Mouse (Mus musculus): Measurements from ENCODE around the gene Kirrel3.

Gene Kirrel3

DNA sequence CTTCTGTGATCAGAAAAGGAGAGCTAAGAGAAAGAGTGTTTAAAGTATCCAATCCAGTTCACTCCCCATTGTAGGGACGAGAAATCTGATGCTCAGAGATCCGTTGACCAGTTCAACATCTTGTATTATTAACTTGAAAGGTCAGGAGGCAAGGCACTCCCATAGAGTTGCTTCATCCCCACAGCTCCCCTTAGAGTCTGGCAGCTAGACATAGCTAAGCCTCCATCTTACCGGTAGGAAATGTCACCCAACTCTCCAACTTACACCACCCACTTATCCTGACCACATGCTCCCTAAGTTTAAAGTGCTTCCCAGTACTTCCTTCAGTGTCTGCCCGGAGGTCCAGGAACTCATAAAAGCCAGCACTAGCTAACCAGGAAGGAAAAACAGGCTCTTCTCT, 202.7 kb downstream of the Kirrel3 start:
- DNase-seq (ENCODE audit: low spot score in 2 of 2), result no peak

DNA sequence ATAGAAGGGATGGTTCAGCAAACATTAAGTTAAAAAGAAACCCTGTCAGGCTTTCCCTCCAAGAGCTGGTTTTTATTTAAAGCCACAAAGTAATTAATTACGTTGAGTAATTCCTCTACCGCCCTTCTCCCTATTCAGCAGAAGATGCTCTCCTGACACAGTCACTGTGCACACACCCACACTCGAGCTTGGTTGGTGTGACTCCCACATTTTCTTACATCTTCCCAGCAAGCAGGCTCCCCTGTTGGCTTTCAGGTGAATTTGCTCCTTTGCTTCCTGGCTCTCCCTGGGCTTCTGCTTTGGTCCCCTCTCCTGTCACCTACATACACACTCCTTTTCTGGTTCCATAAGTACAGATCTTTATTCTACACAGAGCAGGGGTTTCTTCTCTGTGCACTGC, 203.7 kb downstream of the Kirrel3 start:
- no peak for DNase-seq (ENCODE audit: low spot score in 2 of 2)

GRCm38 (mm10) chr9:34695646-34696045, 210.0 kb downstream of the Kirrel3 start:
- DNase-seq (ENCODE audit: low spot score in 2 of 2), result no peak

GRCm38 (mm10) chr9:34703547-34704300, 218.0 kb downstream of the Kirrel3 start:
- DNase-seq (ENCODE audit: low spot score in 2 of 2), result no peak

GRCm38 (mm10) chr9:34704357-34704756, 218.7 kb downstream of the Kirrel3 start:
- DNase-seq (ENCODE audit: low spot score in 2 of 2), result no peak

DNA sequence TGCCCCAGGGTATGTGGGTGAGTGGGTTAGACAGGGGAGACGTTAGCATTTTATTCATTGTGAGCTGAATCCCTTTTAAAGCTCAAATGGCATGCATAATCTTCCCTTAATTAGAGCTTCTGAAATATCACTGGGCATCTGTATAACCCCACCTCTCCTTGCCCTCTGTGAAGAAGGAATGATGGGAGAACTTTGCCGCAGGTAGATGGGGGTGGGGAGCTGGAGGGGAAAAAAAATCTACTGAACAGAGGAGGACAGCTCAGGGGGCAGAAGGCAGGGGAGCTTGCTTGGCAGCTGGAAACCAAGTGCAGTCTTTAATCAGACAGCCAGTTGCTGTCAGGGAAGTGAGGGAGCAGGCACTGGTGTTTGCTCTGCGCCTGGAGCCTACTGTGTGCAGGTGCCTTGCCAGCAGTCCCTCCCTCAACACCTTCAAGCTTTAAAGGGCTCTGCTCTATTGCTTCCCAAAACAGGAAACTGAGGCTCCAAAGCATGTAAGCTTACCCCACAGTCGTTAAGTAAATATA, 220.7 kb downstream of the Kirrel3 start:
- DNase-seq (ENCODE audit: low spot score in 2 of 2), result no peak

DNA sequence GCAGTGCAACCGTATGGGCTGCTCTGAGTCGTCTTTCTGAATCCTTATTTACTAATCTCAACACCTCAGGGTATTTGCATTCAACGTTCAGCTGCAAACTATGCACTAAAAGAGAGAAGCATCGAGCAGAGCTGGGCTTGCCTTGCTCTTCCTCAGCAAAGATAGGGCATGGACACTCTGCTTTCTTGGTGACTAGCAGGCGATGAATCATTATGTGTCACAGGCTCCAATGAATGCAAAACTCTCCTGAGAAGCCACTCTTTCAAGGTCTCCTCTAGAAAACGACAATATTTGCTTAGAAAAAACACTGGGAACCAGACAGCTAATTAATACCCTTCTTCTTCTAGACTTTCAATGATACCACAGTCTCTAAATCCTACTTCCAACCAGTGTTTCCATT, 223.0 kb downstream of the Kirrel3 start:
- DNase-seq (ENCODE audit: low spot score in 2 of 2), result no peak

DNA sequence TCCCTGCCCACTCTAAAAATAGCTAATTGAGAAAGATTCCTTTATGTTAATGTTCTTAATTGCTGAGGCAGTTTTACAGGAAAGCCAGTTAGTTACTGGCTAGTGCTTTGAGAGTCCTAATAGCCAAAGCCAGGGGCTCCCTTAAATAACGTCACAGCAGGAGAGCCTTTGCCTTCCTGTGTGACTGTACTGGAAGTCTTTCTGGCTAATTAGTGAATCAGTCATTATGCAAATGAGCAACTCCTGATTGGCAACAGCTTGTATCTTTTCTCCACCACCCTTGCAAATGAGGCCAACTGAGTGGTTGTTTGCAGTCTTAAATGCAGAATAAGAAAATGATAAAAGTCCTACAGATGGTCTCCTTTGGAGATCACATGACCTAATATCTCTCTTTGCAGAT, 226.3 kb downstream of the Kirrel3 start:
- no peak for DNase-seq (ENCODE audit: low spot score in 2 of 2)

- no peak for DNase-seq (ENCODE audit: low spot score in 2 of 2)
These were observed 227.3 kb downstream of the Kirrel3 start for GRCm38 (mm10) chr9:34712996-34713395.

GRCm38 (mm10) chr9:34713462-34713926, 227.8 kb downstream of the Kirrel3 start:
- no peak for DNase-seq (ENCODE audit: low spot score in 2 of 2)

GRCm38 (mm10) chr9:34714996-34715619, 229.4 kb downstream of the Kirrel3 start:
- DNase-seq (ENCODE audit: low spot score in 2 of 2), result no peak

- no peak for DNase-seq (ENCODE audit: low spot score in 2 of 2)
These were observed 230.8 kb downstream of the Kirrel3 start for GRCm38 (mm10) chr9:34716476-34716875.

DNA sequence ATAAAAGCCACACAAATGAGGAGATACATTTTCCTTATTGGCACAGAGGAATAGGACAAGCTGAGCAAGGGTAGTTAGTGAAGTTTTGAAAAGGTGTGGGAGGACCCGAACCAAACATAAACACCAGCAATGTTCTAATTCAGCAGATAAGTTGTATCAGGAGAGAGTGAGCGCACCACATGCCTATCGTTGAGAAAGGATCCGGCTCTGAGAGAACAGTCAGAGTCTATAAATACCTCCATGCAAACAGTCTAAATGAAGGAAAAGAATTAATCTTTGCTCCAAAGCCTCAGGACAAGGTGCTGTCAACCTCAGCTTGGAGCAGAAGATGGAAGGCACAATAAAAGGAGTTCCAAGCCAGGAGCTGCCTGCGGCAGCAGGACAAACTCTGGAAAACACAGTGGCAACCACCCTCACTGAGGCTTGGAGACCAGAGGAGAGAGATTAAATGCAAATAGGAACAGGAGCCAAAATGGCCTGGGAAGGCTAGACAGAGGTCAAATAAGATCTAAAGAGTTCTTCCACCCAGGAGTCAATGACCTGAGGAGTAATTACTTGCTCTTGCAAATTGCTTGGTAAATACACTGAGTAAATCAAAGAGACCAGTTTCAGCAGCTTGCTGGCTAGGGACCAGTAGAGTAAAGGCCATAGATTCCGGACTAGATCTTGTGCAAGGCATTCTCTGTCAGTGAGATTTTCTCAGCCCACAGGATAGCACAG, 235.9 kb downstream of the Kirrel3 start:
- DNase-seq (ENCODE audit: low spot score in 2 of 2), result no peak

GRCm38 (mm10) chr9:34722198-34722550, 236.5 kb downstream of the Kirrel3 start:
- no peak for DNase-seq (ENCODE audit: low spot score in 2 of 2)

- DNase-seq (ENCODE audit: low spot score in 2 of 2), result no peak
These were observed 246.8 kb downstream of the Kirrel3 start for GRCm38 (mm10) chr9:34732507-34732906.

- no peak for DNase-seq (ENCODE audit: low spot score in 2 of 2)
These were observed 247.9 kb downstream of the Kirrel3 start for GRCm38 (mm10) chr9:34733579-34733978.

DNA sequence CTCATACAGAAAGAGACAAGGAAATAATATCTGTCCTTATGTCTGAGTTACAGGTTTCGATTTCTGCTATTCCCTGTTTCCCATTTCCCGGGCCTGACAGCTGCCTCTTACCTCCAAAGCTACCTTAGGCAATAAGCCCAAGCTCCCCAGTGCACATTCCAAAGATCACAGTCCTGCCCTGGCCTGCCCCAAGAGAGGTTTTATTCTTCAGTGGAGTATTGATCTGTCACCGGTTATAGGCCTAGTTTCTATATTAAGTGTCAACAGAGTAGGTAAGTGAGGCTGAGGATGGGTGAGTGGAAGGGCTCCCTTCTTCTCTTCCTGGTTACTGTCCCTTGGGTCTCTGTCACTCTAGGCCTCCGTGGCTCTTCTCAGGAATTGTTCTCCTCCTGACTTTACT, 249.3 kb downstream of the Kirrel3 start:
- no peak for DNase-seq (ENCODE audit: low spot score in 2 of 2)

- DNase-seq (ENCODE audit: low spot score in 2 of 2), result no peak
These were observed 253.7 kb downstream of the Kirrel3 start for GRCm38 (mm10) chr9:34739431-34739830.

DNA sequence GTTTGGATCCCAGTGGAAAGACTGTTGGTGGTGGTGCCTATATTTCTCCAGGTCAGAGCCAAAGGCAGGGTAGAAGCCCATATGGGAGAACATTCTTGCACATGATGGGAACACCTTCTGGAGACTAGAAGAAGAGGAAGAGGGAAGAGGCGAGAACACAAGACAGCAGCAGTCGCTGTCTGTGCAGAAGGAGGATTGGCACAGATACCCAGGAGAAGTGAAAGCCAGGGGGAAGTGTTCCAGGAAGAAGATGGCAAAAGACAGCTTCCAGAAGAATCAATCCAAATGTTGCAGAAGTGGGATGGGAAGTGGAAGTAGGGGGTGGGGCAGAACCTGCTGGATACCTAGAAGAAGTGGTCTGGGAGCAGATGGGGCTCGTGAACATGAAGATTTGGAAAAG, 255.1 kb downstream of the Kirrel3 start:
- no peak for DNase-seq (ENCODE audit: low spot score in 2 of 2)

DNA sequence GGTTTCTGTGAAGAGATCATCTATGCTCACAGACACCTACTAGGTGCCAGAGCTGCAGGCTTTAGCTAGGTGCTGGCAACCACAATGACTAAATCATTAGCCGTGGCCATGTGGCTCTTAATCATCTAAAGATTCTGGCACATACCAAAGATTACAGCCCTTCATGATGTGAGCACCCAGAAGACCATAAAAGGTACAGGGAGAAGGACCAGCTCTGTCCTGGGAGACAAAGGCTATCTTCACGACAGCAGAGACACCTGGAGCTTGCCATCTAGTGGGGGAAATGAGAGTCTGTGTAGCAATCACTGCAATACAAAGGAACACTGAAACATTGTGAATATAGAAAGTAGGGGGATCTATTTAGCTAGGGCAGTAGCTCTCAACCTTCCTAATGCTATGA, 262.3 kb downstream of the Kirrel3 start:
- DNase-seq (ENCODE audit: low spot score in 2 of 2), result no peak

GRCm38 (mm10) chr9:34749161-34749560, 263.5 kb downstream of the Kirrel3 start:
- no peak for DNase-seq (ENCODE audit: low spot score in 2 of 2)

- no peak for DNase-seq (ENCODE audit: low spot score in 2 of 2)
These were observed 264.2 kb downstream of the Kirrel3 start for GRCm38 (mm10) chr9:34749877-34750276.

DNA sequence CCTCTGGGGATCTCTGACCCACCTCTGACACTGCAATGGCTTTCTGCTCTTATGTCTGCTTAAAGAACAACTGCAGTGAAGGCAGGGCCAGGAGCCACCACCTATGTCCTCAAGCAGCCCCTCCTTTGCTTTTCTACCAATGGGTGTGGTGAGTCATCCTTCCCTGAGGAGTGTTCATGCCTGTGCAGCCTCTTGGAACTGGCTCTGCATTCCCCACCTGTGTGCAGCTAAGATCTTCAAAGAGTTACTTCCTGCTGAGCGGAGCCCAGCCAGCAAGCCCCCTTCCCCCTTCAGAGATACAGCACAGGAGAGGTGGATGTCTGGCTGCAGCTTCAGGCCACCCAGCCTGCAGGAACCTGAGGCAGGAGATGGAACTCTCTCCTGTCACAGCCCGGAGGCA, 265.2 kb downstream of the Kirrel3 start:
- DNase-seq (ENCODE audit: low spot score in 2 of 2), result no peak
